16 mouse cellular contexts compared by ENCODE assay signal in genomic region chr2:78026808-78027207, GRCm38 (mm10).
"Had no signal": no experiment of that assay in that cellular context is flagged by ENCODE, and none has a peak within 500 bp of the region (broad histone marks: within the 10 kb centered on the region; RNA-seq: fewer than 3 reads in every experiment).

No protein-coding gene starts in this region.

- H3K27me3 ChIP-seq: liver, embryonic 15.5 days; neural tube, embryonic 15.5 days; stomach, embryonic 15.5 days had no signal

- H3K4me2 ChIP-seq: liver, embryonic 11.5 days; liver, embryonic 15.5 days; neural tube, embryonic 15.5 days; stomach, embryonic 15.5 days had no signal

- ATAC-seq: inflammation-experienced regulatory T-cells, adult 6 months had no signal

- H3K9me3 ChIP-seq: limb, embryonic 10.5 days; liver, embryonic 15.5 days; neural tube, embryonic 15.5 days; stomach, embryonic 15.5 days had no signal

- H3K4me3 ChIP-seq: limb, embryonic 10.5 days; liver, embryonic 15.5 days; megakaryocyte, embryonic 14.5 days; myocyte; neural tube, embryonic 15.5 days; stomach, embryonic 15.5 days had no signal

- DNase-seq: kidney, adult 11 months; kidney, postnatal 36 days; layer of hippocampus, adult 9-11 months; lung, adult 2 months; midbrain, embryonic 14.5 days; right cerebral cortex, postnatal 14 days; thymus, postnatal 36 days had no signal

- H3K9ac ChIP-seq: liver, embryonic 15.5 days; neural tube, embryonic 15.5 days; stomach, embryonic 15.5 days had no signal

- H3K36me3 ChIP-seq: limb, embryonic 10.5 days; liver, embryonic 15.5 days; neural tube, embryonic 15.5 days; stomach, embryonic 15.5 days had no signal

- H3K27ac ChIP-seq: limb, embryonic 10.5 days; liver, embryonic 15.5 days; macrophage; neural tube, embryonic 15.5 days; stomach, embryonic 15.5 days had no signal

- H3K4me1 ChIP-seq: limb, embryonic 10.5 days; liver, embryonic 15.5 days; neural tube, embryonic 15.5 days; stomach, embryonic 15.5 days had no signal
